Mouse (Mus musculus) frontal cortex, postnatal 36 days (tissue): ENCODE data around the gene Plk3.

Experiments used
- DNase-seq, 2 experiments: peaks; one replicate each; pipeline ENCODE4 v3.0.0; 2022; ENCODE audit warnings: low spot score in 2 of 2

Plk3 gene

GRCm38 (mm10) chr4:117119636-117120035 is 14.1 kb downstream of the Plk3 start:
- DNase-seq: no peak

GRCm38 (mm10) chr4:117117931-117118330 is 15.8 kb downstream of the Plk3 start:
- DNase-seq: no peak

GRCm38 (mm10) chr4:117115592-117115991 is 18.2 kb downstream of the Plk3 start:
- no peak for DNase-seq

- DNase-seq: no peak
Observed at GRCm38 (mm10) chr4:117113237-117113636, 20.5 kb downstream of the Plk3 start.

GRCm38 (mm10) chr4:117110985-117111384 is 22.8 kb downstream of the Plk3 start:
- DNase-seq: no peak

GRCm38 (mm10) chr4:117110249-117110648 is 23.5 kb downstream of the Plk3 start:
- no peak for DNase-seq

GRCm38 (mm10) chr4:117109330-117109729 is 24.4 kb downstream of the Plk3 start:
- no peak for DNase-seq

- no peak for DNase-seq
Observed at GRCm38 (mm10) chr4:117108524-117108849, 25.3 kb downstream of the Plk3 start.

GRCm38 (mm10) chr4:117107813-117108523 is 25.8 kb downstream of the Plk3 start:
- no peak for DNase-seq

- DNase-seq: no peak
Observed at GRCm38 (mm10) chr4:117105127-117105526, 28.6 kb downstream of the Plk3 start.

- DNase-seq: no peak
Observed at GRCm38 (mm10) chr4:117104672-117105071, 29.1 kb downstream of the Plk3 start.

- DNase-seq: no peak
Observed at GRCm38 (mm10) chr4:117101218-117101617, 32.5 kb downstream of the Plk3 start.

- no peak for DNase-seq
Observed at GRCm38 (mm10) chr4:117100036-117100435, 33.7 kb downstream of the Plk3 start.

GRCm38 (mm10) chr4:117098764-117099036 is 35.1 kb downstream of the Plk3 start:
- DNase-seq: no peak

- no peak for DNase-seq
Observed at GRCm38 (mm10) chr4:117097969-117098763, 35.6 kb downstream of the Plk3 start.

GRCm38 (mm10) chr4:117096666-117097065 is 37.1 kb downstream of the Plk3 start:
- DNase-seq: no peak

- DNase-seq: peak; percentile 38 to 43
Observed at GRCm38 (mm10) chr4:117095551-117096452, 38.0 kb downstream of the Plk3 start, which contains the start of gene Ptch2. TSS of gene Ptch2 (plus strand) at chr4:117096075.

- no peak for DNase-seq
Observed at GRCm38 (mm10) chr4:117094626-117095361, 39.0 kb downstream of the Plk3 start.

GRCm38 (mm10) chr4:117090586-117090985 is 43.2 kb downstream of the Plk3 start:
- no peak for DNase-seq

- DNase-seq: no peak
Observed at GRCm38 (mm10) chr4:117087948-117088640, 45.7 kb downstream of the Plk3 start.
